Mouse (Mus musculus): ENCODE data around the gene Hey2.
A peak's percentile ranks its signal among the peaks of the same experiment; 100 is the strongest.

Gene Hey2

DNA sequence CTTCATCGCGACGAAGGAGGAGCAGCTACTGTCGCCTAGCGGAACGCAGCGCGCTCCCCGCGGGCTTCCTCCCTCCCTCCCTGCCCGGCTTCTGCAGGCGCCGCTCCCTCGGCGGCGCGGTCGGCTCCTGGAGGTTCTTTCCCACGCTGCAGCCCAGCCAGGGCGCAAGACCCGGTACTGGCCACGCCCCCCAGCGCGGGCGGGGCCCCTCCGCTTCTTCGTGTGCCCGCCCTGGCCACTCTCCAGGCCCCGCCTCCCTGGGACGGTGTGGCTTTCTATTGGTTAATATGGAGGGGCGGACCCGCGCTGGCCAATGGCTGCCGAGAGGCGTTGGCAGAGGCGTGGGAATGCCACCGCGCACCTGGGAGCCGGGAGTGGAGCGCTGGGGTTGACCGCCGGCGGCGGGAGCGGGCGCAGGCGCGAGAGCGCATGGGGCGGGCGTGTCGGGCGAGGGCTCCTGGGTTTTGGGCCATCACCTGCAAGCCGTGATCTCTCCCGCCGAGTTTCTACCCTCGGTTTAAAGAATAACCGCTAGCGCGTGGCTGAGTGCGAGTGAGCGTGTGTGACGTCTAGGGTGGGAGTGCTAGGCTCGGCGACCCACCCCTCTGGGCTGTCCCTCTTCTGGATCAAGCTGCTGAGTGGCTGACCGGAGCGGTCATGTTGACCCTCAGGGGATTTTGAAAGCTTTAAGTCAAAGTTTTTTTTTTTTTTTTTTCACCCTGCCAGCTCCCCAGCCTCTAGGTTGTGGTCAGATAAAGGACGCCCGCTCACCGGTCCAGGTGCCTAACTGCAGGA is at the start of gene Hey2:
Hey2 (minus strand) TSS at position 159 of the 795 bp plus-strand sequence.
- peak; percentile 91 for DNase-seq (ENCODE audit: low spot score)

GRCm38 (mm10) chr10:30883085-30883760 is 40.6 kb upstream of the Hey2 start:
- no peak for DNase-seq (ENCODE audit: low spot score)

GRCm38 (mm10) chr10:30881109-30881508 is 38.5 kb upstream of the Hey2 start:
- DNase-seq (ENCODE audit: low spot score), result no peak

DNA sequence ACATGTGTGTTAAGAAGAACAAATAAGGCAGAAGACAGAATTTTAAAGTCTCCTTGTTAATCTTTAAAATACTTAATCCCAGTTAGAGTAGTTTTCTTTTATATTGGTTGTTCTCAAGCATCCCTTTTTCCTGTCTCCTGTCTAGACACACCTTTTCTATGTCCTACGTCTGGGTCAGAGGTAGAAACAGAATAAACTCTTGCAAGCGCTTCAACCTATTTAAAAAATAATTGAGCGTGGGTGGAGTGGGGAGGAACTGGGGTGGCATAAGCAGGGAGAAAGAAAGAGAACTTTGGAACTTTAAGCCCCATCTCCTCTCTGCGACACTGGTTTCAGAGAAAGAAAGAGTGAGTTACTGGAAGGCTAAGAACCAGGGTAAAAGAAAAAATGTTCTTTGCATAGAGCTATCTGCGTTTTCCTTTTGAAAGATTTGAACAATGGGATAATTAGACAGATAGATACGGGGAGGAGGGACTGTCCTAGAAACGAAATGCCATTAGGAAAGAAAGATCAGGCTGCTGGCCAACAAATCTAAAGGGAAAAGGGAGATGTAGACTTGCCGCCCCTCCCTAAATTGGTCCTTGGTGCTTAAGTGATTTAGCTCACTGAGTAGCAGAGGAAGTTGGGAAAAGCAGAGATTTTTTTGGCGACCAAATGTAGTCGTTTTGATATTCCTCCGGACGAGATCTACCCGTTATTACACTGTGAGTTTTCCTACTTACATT is 2.7 kb upstream of the Hey2 start:
- DNase-seq (ENCODE audit: low spot score), result no peak

DNA sequence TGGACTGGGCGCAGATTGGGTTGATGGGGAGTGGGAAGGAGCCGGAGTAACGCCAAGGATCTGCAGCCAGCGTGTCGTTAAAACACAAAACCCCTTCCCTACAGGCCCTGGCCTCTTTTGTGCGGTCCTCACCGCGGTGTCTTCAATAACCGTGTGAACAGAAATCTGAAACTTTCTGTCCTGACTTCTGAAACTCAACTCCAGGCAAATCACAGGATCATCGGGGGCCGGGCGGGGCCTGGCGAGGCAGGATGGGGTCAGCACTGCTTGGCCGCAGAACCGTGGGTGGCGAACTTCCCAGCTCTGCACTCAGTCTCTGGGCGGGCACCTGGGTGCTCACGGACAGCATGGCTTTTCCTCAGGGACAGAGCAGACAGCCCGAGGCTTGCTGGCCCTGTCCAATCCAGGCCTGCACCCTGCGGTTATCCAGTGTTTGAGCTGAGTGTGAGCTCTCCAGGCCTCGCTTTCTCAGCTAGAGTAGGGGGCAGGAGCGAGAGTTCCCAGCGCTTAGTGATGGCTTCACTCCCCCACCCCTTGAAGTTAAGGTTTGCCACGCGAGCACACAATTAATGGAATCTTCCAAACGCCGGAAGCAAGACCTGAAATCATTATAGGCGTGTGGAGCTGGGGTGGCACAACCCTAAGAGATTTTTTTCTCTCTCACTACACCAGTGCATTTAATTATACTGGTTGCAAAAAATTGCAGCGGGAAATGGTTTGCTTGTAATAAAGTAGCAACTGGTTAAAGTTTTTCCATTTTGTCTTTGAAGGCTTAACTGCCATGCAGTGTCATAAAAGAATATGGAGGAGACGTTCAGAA is 1.8 kb upstream of the Hey2 start:
- no peak for DNase-seq (ENCODE audit: low spot score)

DNA sequence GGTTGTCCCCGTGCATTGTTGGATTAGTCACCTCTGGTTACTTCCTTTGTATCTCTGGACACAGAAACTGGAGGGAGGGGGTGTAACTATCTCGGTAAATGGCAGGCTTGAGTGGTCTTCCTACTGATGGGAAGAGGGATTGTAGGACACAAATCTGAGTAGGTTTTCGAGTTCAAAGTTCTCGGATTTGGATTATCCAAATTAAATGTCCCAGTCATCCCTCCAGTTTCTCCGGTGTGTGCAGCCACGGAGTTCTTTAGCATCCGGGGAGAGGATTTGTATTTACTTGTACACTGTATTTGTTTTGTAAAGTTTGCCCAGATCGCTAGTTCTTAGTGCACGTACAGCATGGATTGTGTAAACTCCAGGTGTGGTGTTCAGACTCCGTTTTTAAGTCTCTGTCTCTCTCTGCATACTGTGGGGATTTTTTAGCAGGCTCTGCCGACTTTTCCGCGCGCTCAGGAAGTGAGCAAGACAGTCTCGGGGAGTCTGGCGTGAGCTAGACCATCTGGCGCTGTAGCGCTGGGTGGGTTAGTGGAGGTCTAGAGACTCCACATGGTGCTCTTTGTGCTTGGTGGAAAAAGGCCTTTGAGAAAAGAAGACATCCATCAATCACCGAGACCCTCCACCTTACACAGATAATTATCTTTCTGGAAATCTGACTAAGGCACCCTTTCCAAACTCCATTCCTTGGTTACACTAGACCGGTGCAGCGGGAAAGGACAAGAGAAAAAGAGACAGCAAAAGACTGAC is 1.0 kb upstream of the Hey2 start:
- DNase-seq (ENCODE audit: low spot score), result no peak

DNA sequence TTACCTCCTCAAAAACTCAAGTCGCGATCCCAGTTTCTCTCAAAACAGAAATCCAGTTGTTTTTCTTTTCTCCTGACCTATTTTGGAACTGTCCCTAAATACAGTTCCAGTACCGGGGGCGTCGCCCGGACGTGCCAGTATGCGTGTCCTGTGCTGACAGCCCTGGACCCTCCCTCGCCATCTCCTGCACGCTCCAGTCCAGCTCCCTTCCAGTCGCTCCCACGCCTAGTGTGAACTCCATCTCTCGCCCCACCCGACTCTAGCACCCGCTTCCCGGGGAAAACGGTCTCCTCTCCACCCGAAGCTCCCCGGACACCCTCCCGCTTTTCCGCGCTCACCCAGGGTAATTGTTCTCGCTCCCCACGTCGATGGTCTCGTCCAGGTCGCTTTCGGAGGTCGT is 373 bp downstream of the Hey2 start:
- DNase-seq (ENCODE audit: low spot score), result no peak

DNA sequence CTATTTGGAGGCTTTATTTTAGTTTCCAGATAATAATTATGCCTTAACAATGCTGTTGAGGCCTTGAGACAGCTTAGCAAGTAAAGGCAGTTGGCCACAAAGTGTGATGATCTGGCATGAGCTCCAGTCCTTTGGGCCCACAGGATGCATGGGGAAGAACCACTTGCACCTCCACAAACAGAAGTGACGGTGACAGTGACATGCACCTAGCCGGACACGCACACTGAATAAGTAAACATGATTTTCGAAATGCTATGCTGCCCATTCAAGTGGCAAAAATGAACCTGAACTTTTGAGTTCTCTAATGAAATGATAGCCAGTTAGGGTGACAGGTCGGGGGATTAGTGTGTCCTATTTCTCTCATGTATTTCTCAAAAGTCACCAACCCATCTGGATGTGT is 1.8 kb downstream of the Hey2 start:
- no peak for DNase-seq (ENCODE audit: low spot score)

DNA sequence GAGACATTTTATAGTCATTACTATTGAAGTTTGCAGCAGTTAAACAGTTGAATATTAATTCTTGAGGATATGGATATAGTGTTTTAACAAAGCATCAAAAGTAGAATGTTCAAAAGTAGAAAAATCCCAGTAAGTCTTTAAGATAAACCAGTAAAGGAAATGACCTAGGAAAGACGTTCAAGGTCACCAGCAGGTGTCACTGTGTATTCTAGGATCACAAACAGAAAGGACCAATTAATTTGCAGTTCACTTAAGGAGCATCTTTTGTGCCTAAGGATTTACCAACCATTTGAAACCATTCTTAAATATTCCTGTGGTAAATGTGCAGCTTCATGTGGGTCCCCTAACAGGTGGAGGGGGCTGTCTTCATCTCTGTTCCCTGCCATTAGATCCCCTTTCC is 4.4 kb downstream of the Hey2 start:
- DNase-seq (ENCODE audit: low spot score), result no peak

DNA sequence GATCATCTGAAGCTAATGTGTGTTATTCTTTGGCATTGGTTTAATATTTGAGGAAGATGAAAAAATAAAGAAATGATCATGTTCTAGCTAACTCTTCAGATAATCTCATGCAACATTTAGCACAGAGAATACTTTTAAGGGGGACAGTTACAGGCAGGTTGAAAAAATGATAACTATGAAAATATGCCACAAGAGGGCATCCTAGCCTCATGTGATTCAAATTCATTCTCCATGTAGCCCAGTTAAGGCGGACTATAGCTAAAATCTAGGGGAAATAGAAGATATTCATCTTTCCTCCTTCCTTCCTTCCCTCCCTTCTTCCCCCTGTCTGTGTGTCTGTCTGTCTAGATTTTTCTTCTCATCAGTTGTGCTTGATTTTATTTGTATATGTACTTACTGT is 17.6 kb downstream of the Hey2 start:
- no peak for DNase-seq (ENCODE audit: low spot score)

DNA sequence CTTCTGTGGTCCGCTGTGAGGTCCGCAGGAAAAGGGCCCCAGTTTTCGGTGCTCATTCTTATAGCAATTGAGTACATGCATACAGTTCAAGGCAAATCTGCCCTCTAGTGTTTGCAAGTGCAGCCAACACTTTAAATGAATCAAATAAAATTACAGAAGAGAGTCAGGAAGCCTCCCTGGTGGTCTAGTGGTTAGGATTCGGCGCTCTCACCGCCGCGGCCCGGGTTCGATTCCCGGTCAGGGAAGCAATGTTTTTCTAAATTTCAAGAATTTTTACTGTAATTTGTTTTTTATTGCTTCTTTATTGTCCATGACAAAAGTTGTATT is 31.7 kb downstream of the Hey2 start:
- DNase-seq (ENCODE audit: low spot score), result peak; percentile 88

- DNase-seq (ENCODE audit: low spot score), result no peak
Measured at GRCm38 (mm10) chr10:30810247-30810966, 32.2 kb downstream of the Hey2 start.

DNA sequence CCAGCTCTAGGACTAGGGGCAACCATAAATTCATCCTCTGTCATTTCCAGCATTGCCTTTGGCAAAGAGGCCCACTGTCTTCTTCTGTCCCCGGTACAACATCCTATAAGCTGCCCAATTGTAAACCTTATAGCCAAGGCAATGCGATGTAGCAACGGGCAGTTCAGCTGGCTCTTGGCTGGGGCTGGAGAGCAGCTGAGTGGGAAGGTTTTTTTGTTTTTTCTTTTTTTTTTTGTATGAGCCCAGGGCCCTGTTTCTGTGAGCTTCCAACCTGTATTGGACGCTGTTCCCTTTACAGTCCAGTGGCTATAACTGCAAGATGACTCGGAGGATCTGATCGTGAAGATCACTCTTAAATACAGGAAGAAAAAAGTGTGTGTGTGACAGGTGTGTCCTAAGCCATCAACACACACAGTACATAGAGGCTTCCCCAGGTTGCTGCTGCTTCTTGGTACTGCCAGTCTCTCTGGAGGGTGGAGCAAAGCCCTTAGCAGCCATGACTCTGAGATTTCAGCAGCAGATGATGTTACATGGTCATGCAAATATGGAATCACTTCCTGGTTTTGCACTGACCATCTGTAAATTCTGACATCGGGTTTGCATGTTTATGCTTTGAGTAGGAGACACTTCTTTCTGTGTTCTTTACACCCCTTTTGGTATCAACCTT is 38.9 kb downstream of the Hey2 start:
- peak; percentile 31 for DNase-seq (ENCODE audit: low spot score)

GRCm38 (mm10) chr10:30802681-30803586 is 39.7 kb downstream of the Hey2 start, which contains the start of gene Ncoa7:
Ncoa7 (minus strand) TSS chr10:30803326.
- peak; percentile 69 for DNase-seq (ENCODE audit: low spot score)

- peak; percentile 63 for DNase-seq (ENCODE audit: low spot score)
Measured at GRCm38 (mm10) chr10:30802033-30802432, 40.6 kb downstream of the Hey2 start.

DNA sequence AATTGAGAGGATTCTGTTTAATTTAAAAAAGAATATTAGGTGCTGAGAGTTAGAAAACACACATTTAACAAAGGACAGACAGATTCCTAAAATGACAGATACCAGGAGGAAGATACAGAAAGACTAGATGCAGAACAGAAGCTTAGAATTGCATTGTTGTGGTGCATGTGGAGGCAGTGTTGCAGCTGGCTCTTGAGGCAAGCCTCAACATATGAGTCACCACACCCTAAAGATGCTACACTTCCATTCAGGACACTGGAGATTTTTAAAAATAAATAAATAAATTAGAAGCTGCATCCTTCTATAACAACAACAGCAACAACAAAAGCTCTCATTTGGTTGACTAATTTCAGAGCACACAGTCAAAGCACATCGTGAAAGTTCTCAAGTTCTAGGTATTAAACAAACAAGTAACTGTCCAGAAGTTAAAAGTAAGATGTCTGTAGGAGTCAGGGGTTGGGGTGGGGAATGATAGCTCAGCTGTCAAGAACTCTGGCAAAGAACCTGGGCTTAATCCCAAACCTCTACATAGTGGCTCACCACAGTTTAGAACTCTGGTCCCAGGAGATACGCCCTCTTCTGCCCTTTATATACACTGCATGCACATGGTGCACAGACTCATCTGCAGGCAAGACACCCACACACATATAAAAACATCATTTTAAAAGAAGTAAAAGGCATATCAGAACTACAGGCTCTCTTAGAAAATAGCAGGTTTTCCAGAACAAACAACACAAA is 42.7 kb downstream of the Hey2 start:
- no peak for DNase-seq (ENCODE audit: low spot score)

GRCm38 (mm10) chr10:30796469-30797261 is 45.9 kb downstream of the Hey2 start:
- DNase-seq (ENCODE audit: low spot score), result no peak

- no peak for DNase-seq (ENCODE audit: low spot score)
Measured at GRCm38 (mm10) chr10:30791016-30791415, 51.6 kb downstream of the Hey2 start.
